Mouse (Mus musculus) c-Kit-positive CD71-positive TER-119-positive erythroid progenitor cells, embryonic 14.5 days (primary cell): ENCODE results near the gene Akr1b10.
"Not testable (repeated sequence)": the region's sequence is repeated elsewhere in the genome, so short reads cannot be mapped to it uniquely, and the experiment has no call there.

Experiments used
- DNase-seq: peaks from one replicate; pipeline ENCODE4 v3.0.0-alpha.2; 2013; ENCODE audit warnings: low spot score

Gene Akr1b10

GRCm38 (mm10) chr6:34384110-34384661, at the start of gene Akr1b10:
Gene Akr1b10, plus strand, starts transcription at chr6:34384218.
- DNase-seq: peak; percentile 29

GRCm38 (mm10) chr6:34334673-34335072, 49.3 kb upstream of the Akr1b10 start:
- no peak for DNase-seq

- DNase-seq: no peak
Observed at GRCm38 (mm10) chr6:34337799-34338198, 46.2 kb upstream of the Akr1b10 start.

GRCm38 (mm10) chr6:34341991-34342390, 42.0 kb upstream of the Akr1b10 start:
- DNase-seq: no peak

GRCm38 (mm10) chr6:34342476-34342875, 41.5 kb upstream of the Akr1b10 start:
- no peak for DNase-seq

- DNase-seq: no peak
Observed at GRCm38 (mm10) chr6:34343426-34343825, 40.6 kb upstream of the Akr1b10 start.

GRCm38 (mm10) chr6:34344135-34344850, 39.7 kb upstream of the Akr1b10 start:
- DNase-seq: no peak

GRCm38 (mm10) chr6:34344935-34345334, 39.1 kb upstream of the Akr1b10 start:
- DNase-seq: no peak

- peak; percentile 34 for DNase-seq
Observed at GRCm38 (mm10) chr6:34346096-34346898, 37.7 kb upstream of the Akr1b10 start.

GRCm38 (mm10) chr6:34350037-34350699, 33.9 kb upstream of the Akr1b10 start:
- DNase-seq: no peak

- DNase-seq: not testable (repeated sequence)
Observed at GRCm38 (mm10) chr6:34351481-34351880, 32.5 kb upstream of the Akr1b10 start.

- DNase-seq: no peak
Observed at GRCm38 (mm10) chr6:34352401-34352800, 31.6 kb upstream of the Akr1b10 start.

- no peak for DNase-seq
Observed at GRCm38 (mm10) chr6:34353658-34354353, 30.2 kb upstream of the Akr1b10 start, which contains the start of gene Akr1b8. Gene Akr1b8, plus strand, starts transcription at chr6:34354119.

- DNase-seq: no peak
Observed at GRCm38 (mm10) chr6:34354354-34355348, 29.4 kb upstream of the Akr1b10 start.

- no peak for DNase-seq
Observed at GRCm38 (mm10) chr6:34355349-34355747, 28.7 kb upstream of the Akr1b10 start.

- no peak for DNase-seq
Observed at GRCm38 (mm10) chr6:34355841-34356240, 28.2 kb upstream of the Akr1b10 start.

GRCm38 (mm10) chr6:34364217-34365136, 19.5 kb upstream of the Akr1b10 start:
- DNase-seq: no peak

- no peak for DNase-seq
Observed at GRCm38 (mm10) chr6:34367998-34368397, 16.0 kb upstream of the Akr1b10 start.

- DNase-seq: no peak
Observed at GRCm38 (mm10) chr6:34370081-34370480, 13.9 kb upstream of the Akr1b10 start.
